ENCODE assay signal across 10 mouse cellular contexts in genomic region chr5:92252797-92253343, GRCm38 (mm10). TPM values are rescaled to one million over a fixed set of nuclear protein-coding genes. Genes with fewer than 3 reads are reported as not detected.
DNase-seq lines count a peak whose midpoint lies in the region; ATAC-seq and TF ChIP-seq lines count a peak whose summit lies in the region.
"Had no signal": no experiment of that assay in that cellular context is flagged by ENCODE, and none has a peak within 500 bp of the region (broad histone marks: within the 10 kb centered on the region; RNA-seq: fewer than 3 reads in every experiment).

No protein-coding gene starts in this region.

- no peaks in the 10 kb centered on the region for H3K27me3 ChIP-seq in heart, postnatal 0 days (ENCODE audit: control insufficient read depth, insufficient read depth, low read length)
- H3K27me3 ChIP-seq in forebrain, embryonic 14.5 days (replicated peaks; ENCODE audit: control insufficient read depth, insufficient read depth, low read length) = no peaks in the 10 kb centered on the region
- no peaks in the 10 kb centered on the region for H3K27me3 ChIP-seq in midbrain, embryonic 16.5 days (ENCODE audit: control insufficient read depth, insufficient read depth, low read depth, low read length)

- no peak overlapping the region for H3K27ac ChIP-seq in heart, postnatal 0 days (ENCODE audit: low read depth)
- H3K27ac ChIP-seq in bone marrow, adult 2 months (ENCODE audit: control insufficient read depth, insufficient read depth, low read depth, low read length, poor library complexity) = no peak overlapping the region
- no peak overlapping the region for H3K27ac ChIP-seq in forebrain, embryonic 14.5 days (ENCODE audit: low read depth, low read length)
- H3K27ac ChIP-seq in midbrain, embryonic 16.5 days (ENCODE audit: low read length) = no peak overlapping the region

- no peak for DNase-seq in heart, postnatal 0 days (ENCODE audit: low spot score)
- DNase-seq in heart, adult 9 months (ENCODE audit: low spot score in 2 of 2) = no peak
- peak; percentile 53 for DNase-seq in forebrain, embryonic 14.5 days (ENCODE audit: low spot score)
- no peak for DNase-seq in urinary bladder, postnatal 36 days (ENCODE audit: low spot score in 2 of 2)
- no peak for DNase-seq in adrenal gland, postnatal 4 days (ENCODE audit: low spot score in 2 of 2)

- H3K4me3 ChIP-seq in heart, postnatal 0 days (ENCODE audit: low read depth, low read length) = no peak overlapping the region
- H3K4me3 ChIP-seq in bone marrow, adult 2 months (replicated peaks; ENCODE audit: control insufficient read depth, low read depth, low read length) = no peak overlapping the region
- no peak overlapping the region for H3K4me3 ChIP-seq in forebrain, embryonic 14.5 days (ENCODE audit: low read depth, low read length)
- peak overlapping the region; percentile 11; the same call in 1 of the 2 replicates for H3K4me3 ChIP-seq in midbrain, embryonic 16.5 days (ENCODE audit: low read depth, low read length)

- H3K36me3 ChIP-seq in heart, postnatal 0 days (replicated peaks; ENCODE audit: control insufficient read depth, insufficient read depth, low read length) = no peaks in the 10 kb centered on the region
- H3K36me3 ChIP-seq in forebrain, embryonic 14.5 days (ENCODE audit: control insufficient read depth, insufficient read depth, low read length) = no peaks in the 10 kb centered on the region
- H3K36me3 ChIP-seq in midbrain, embryonic 16.5 days (ENCODE audit: control insufficient read depth, insufficient read depth, low read length) = no peaks in the 10 kb centered on the region

- no peak for TF ChIP-seq EP300 in heart, postnatal 0 days (IDR thresholded peaks at IDR 0.05; ENCODE audit: low read depth)

- TF ChIP-seq CTCF in heart, postnatal 0 days (IDR thresholded peaks at IDR 0.05; ENCODE audit: low read depth) = peak; percentile 45
- TF ChIP-seq CTCF in bone marrow, adult 2 months (IDR thresholded peaks at IDR 0.05; ENCODE audit: control insufficient read depth, insufficient read depth, low read length) = 0 out of 2 replicates have a peak, but pooled peaks have one; percentile 3

- 0 out of 2 replicates have a peak, but pooled peaks have one; percentile 60 for ATAC-seq in heart, postnatal 0 days (ENCODE audit: insufficient read depth, low read depth)
- peak; percentile 76 for ATAC-seq in forebrain, embryonic 14.5 days
- peak; percentile 82 for ATAC-seq in midbrain, embryonic 16.5 days
- no peak for ATAC-seq in inflammation-experienced regulatory T-cells, adult 6 months

- 19% methylated on average over 18 of the region's 18 CpGs for WGBS in heart, postnatal 0 days
- WGBS in bone marrow, adult 2 months = 35% methylated on average over 18 of the region's 18 CpGs
- WGBS in forebrain, embryonic 14.5 days = 19% methylated on average over 18 of the region's 18 CpGs
- 12% methylated on average over 18 of the region's 18 CpGs for WGBS in midbrain, embryonic 16.5 days

- 0 out of 2 replicates have a peak, but pooled peaks cover 7% of the 10 kb centered on the region for H3K9me3 ChIP-seq in heart, postnatal 0 days (replicated peaks; ENCODE audit: control insufficient read depth, low read length)
- no peaks in the 10 kb centered on the region for H3K9me3 ChIP-seq in forebrain, embryonic 14.5 days (replicated peaks; ENCODE audit: control insufficient read depth, low read length)
- H3K9me3 ChIP-seq in midbrain, embryonic 16.5 days (replicated peaks; ENCODE audit: control insufficient read depth, low read length, poor library complexity, severe bottlenecking) = 0 out of 2 replicates have a peak, but pooled peaks cover 4% of the 10 kb centered on the region

- TF ChIP-seq POLR2A in bone marrow, adult 2 months (IDR thresholded peaks at IDR 0.05; ENCODE audit: borderline replicate concordance, control insufficient read depth, low read depth, low read length) = no peak

- no peak overlapping the region for H3K4me2 ChIP-seq in heart, postnatal 0 days (ENCODE audit: low read depth, low read length)
- peak overlapping the region; percentile 30 for H3K4me2 ChIP-seq in forebrain, embryonic 14.5 days (ENCODE audit: low read length)
- peak overlapping the region; percentile 37 for H3K4me2 ChIP-seq in midbrain, embryonic 16.5 days (ENCODE audit: low read length)

- no peak overlapping the region for H3K9ac ChIP-seq in heart, postnatal 0 days (replicated peaks; ENCODE audit: low read depth, low read length)
- no peak overlapping the region for H3K9ac ChIP-seq in forebrain, embryonic 14.5 days (ENCODE audit: low read length)
- H3K9ac ChIP-seq in midbrain, embryonic 16.5 days (ENCODE audit: low read depth, low read length) = no peak overlapping the region

- H3K4me1 ChIP-seq in heart, postnatal 0 days (ENCODE audit: control insufficient read depth, insufficient read depth) = no peaks in the 10 kb centered on the region
- H3K4me1 ChIP-seq in bone marrow, adult 2 months (ENCODE audit: control insufficient read depth, insufficient read depth, low read length) = no peaks in the 10 kb centered on the region
- H3K4me1 ChIP-seq in forebrain, embryonic 14.5 days (ENCODE audit: control insufficient read depth, insufficient read depth, low read length) = no peaks in the 10 kb centered on the region
- no peaks in the 10 kb centered on the region for H3K4me1 ChIP-seq in midbrain, embryonic 16.5 days (ENCODE audit: control insufficient read depth, insufficient read depth, low read length)

RNA-seq across cellular contexts. Expression of gene Ppef2, which starts 3.2 kb away (rescaled TPM):
- total RNA-seq in heart, postnatal 0 days (2014; rRNA removed; ENCODE audit: low replicate concordance) = 0.31 TPM in 1 of 2 replicates, not detected in the other
- 0.07 TPM in 1 of 2 replicates, not detected in the other for polyA plus RNA-seq in heart, postnatal 0 days (2015; fragmentation: Nextera tagmentation; extraction: Ambion mirVana)
- polyA plus RNA-seq in bone marrow, adult 2 months (2011; ENCODE audit: insufficient read depth, insufficient read length, low replicate concordance, missing spikeins) = not detected in 2 replicates
- 0.25 and 0.36 TPM in 2 replicates for polyA plus RNA-seq in forebrain, embryonic 14.5 days (2014; fragmentation: Nextera tagmentation; extraction: Ambion mirVana)
- polyA plus RNA-seq in midbrain, embryonic 16.5 days (2015; fragmentation: Nextera tagmentation; extraction: Ambion mirVana) = 0.61 and 0.84 TPM in 2 replicates
- polyA plus RNA-seq in inflammation-experienced regulatory T-cells, adult 6 months (2017; shearing (Covaris generic)) = under 1 TPM; 0.20 to 0.44 (median 0.33) TPM
- under 1 TPM in 1 of 2 experiments, not detected in 1; 0.22 TPM for total RNA-seq in adrenal gland, postnatal 4 days (2021)

RNA-seq across cellular contexts. Expression of gene Naaa, which starts 25.1 kb away (rescaled TPM):
- 5.7 and 9.7 TPM in 2 replicates for total RNA-seq in heart, postnatal 0 days (2014; rRNA removed; ENCODE audit: low replicate concordance)
- polyA plus RNA-seq in heart, postnatal 0 days (2015; fragmentation: Nextera tagmentation; extraction: Ambion mirVana) = 6.4 and 7.5 TPM in 2 replicates
- polyA plus RNA-seq in bone marrow, adult 2 months (2011; ENCODE audit: insufficient read depth, insufficient read length, low replicate concordance, missing spikeins) = 5.6 and 6.6 TPM in 2 replicates
- 8.8 and 10.0 TPM in 2 replicates for polyA plus RNA-seq in forebrain, embryonic 14.5 days (2014; fragmentation: Nextera tagmentation; extraction: Ambion mirVana)
- 13.7 and 22.1 TPM in 2 replicates for polyA plus RNA-seq in midbrain, embryonic 16.5 days (2015; fragmentation: Nextera tagmentation; extraction: Ambion mirVana)
- polyA plus RNA-seq in inflammation-experienced regulatory T-cells, adult 6 months (2017; shearing (Covaris generic)) = 10 to 100 TPM; 10.3 to 13.2 (median 11.2) TPM
- total RNA-seq in adrenal gland, postnatal 4 days (2021) = 10 to 100 TPM; 23.3 to 24.8 TPM

RNA-seq across cellular contexts. Expression of gene U90926, which starts 37.7 kb away (rescaled TPM):
- not detected in 2 replicates for total RNA-seq in heart, postnatal 0 days (2014; rRNA removed; ENCODE audit: low replicate concordance)
- polyA plus RNA-seq in heart, postnatal 0 days (2015; fragmentation: Nextera tagmentation; extraction: Ambion mirVana) = not detected in 2 replicates
- not detected in 2 replicates for polyA plus RNA-seq in bone marrow, adult 2 months (2011; ENCODE audit: insufficient read depth, insufficient read length, low replicate concordance, missing spikeins)
- polyA plus RNA-seq in forebrain, embryonic 14.5 days (2014; fragmentation: Nextera tagmentation; extraction: Ambion mirVana) = not detected in 2 replicates
- polyA plus RNA-seq in midbrain, embryonic 16.5 days (2015; fragmentation: Nextera tagmentation; extraction: Ambion mirVana) = not detected in 2 replicates
- polyA plus RNA-seq in inflammation-experienced regulatory T-cells, adult 6 months (2017; shearing (Covaris generic)) = not detected
- 1 to 10 TPM in 1 of 2 experiments, under 1 TPM in 1; 0.87 to 2.0 TPM for total RNA-seq in adrenal gland, postnatal 4 days (2021)
- total RNA-seq: MEL had no signal
- polyA plus RNA-seq: gonadal fat pad, adult 2 months had no signal

RNA-seq across cellular contexts. Expression of gene Sdad1, which starts 57.4 kb away (rescaled TPM):
- total RNA-seq in heart, postnatal 0 days (2014; rRNA removed; ENCODE audit: low replicate concordance) = 34.0 and 37.0 TPM in 2 replicates
- 13.7 and 13.8 TPM in 2 replicates for polyA plus RNA-seq in heart, postnatal 0 days (2015; fragmentation: Nextera tagmentation; extraction: Ambion mirVana)
- polyA plus RNA-seq in bone marrow, adult 2 months (2011; ENCODE audit: insufficient read depth, insufficient read length, low replicate concordance, missing spikeins) = 8.9 and 14.1 TPM in 2 replicates
- 28.6 and 33.2 TPM in 2 replicates for polyA plus RNA-seq in forebrain, embryonic 14.5 days (2014; fragmentation: Nextera tagmentation; extraction: Ambion mirVana)
- polyA plus RNA-seq in midbrain, embryonic 16.5 days (2015; fragmentation: Nextera tagmentation; extraction: Ambion mirVana) = 29.1 and 32.5 TPM in 2 replicates
- 10 to 100 TPM; 30.5 to 59.4 (median 50.2) TPM for polyA plus RNA-seq in inflammation-experienced regulatory T-cells, adult 6 months (2017; shearing (Covaris generic))
- total RNA-seq in adrenal gland, postnatal 4 days (2021) = 10 to 100 TPM; 51.9 to 54.0 TPM
